Mouse (Mus musculus) mouse trophoblast stem cell (cell line): ENCODE measurements around the gene Plekha5.
"Not testable (repeated sequence)": the region's sequence is repeated elsewhere in the genome, so short reads cannot be mapped to it uniquely, and the experiment has no call there.

Experiments used
- in situ Hi-C, 2 experiments: fragments of 300-500 bp; cut with MseI, MboI; formaldehyde crosslinking; loops; 2 replicates in 1 of 2; 3 replicates in 1 of 2; pipeline ENCODE4 v1.15.1; 2025

Plekha5 gene

GRCm38 (mm10) chr6:140523600-140523999 lies 99.7 kb downstream of the Plekha5 start:
- in situ Hi-C loops, result no loop called here

- in situ Hi-C loops, result no loop called here
These were observed 104.6 kb downstream of the Plekha5 start for GRCm38 (mm10) chr6:140528414-140528813.

DNA sequence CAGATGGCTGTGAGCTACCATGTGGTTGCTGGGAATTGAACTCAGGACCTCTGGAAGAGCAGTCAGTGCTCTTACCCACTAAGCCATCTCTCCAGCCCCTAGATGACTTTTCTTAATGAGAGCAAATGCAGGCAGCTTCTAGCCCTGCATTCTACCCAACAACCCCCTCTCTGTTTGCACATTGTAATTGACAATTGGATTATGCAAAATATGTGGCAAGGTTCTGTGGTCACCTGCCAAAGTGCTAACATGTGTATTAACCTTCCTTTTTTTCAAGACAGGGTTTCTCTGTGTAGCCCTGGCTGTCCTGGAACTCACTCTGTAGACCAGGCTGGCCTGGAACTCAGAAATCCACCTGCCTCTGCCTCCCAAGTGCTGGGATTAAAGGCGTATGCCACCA lies 109.0 kb downstream of the Plekha5 start:
- in situ Hi-C loops, result not testable (repeated sequence)

GRCm38 (mm10) chr6:140533606-140534005 lies 109.8 kb downstream of the Plekha5 start:
- in situ Hi-C loops, result no loop called here

DNA sequence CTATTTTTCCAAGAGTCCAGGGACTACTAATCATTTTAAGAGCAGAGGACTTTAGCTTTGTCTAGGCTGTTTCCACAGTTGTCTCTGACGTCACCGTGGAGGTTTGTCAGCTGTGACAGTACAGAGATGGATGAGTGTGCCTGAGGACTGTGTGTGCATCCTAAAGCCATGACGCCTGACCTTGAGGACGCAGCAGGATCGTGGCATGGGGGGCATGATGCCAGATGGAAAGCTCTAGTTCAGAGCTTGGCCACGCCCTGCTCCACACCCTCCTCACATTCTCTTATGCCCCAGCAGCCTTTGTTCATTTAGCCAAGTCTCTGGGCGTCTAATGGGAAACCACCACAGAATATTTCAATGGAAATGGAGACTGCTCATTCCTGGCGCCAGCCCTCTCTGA lies 111.7 kb downstream of the Plekha5 start:
- in situ Hi-C loops, result no loop called here

DNA sequence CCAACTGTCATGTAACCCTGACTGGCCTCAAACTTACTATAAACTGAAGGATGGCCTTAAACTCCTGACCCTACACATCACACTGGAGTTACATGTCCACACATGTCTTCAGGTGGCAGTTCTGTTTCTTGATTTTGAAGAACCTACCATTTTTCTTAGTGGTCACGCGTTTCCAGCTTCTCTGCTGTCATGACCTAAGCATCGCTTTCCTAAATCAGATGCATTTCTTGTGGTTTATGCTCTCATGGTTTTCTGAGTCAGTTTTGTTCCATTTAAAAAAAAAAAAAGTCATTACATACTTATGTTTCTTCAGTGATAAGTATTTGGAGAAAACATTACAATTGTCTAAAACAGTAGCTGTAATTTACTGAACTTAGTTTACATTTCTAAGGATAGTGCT lies 118.1 kb downstream of the Plekha5 start:
- in situ Hi-C loops, result no loop called here

DNA sequence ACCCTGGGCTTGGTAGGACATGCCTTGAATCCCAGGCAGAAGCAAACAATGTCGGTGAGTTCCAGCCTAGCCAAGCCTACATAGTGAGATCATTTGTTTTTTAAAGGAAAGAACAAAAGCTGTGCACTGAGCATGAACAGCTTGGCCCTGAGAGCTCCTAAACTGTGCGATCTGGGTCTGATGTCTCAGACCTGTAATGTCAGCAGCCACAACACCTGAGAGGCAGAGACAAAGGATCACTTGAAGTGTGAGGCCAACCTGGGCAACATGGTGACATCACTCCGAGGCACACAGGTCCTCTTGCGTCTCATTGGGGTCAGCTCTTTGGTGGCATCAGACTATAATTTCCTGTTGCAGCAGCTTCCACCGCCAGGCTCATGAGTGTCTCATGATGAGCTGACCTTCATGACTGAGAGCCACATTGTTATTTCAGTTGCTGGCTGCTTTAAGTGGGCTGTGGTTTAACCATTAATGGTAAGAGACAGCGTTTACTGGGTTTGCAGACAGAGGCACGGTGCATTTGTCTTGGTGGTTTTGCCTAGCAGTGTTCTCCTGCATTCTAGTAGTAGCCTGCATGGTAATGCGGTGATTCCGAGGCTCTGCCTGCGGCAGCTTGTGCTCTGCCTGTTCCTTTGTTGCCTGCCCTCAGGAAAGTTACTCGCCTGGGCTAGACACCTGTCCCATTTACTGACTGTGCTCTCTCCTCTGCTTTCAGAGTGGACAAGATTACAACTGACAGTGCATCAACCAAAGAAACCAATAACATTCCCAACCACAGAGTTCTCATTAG lies 119.3 kb downstream of the Plekha5 start:
- in situ Hi-C loops, result no loop called here

DNA sequence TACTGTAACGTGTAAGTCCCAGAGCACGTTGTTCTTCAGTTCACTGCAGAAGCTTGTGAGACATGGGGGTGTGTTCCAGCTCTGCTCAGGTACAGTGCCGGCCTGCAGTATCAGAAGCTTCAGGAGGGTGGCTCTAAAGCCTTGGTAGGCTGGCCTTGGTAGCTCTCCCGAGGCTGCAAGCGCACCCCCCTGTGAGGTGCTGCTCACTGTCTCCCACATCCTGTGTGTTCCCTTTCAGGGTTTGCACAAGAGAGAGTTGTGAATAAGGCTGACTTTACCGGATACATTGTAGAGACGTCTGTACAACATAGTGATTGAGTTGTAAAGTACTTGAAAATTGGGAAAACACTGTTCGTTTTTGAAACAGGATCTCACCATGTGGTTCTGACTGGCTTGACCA lies 122.2 kb downstream of the Plekha5 start:
- in situ Hi-C loops, result no loop called here

- in situ Hi-C loops, result no loop called here
These were observed 122.9 kb downstream of the Plekha5 start for GRCm38 (mm10) chr6:140546648-140547201.

- in situ Hi-C loops, result no loop called here
These were observed 123.5 kb downstream of the Plekha5 start for GRCm38 (mm10) chr6:140547203-140547944.

DNA sequence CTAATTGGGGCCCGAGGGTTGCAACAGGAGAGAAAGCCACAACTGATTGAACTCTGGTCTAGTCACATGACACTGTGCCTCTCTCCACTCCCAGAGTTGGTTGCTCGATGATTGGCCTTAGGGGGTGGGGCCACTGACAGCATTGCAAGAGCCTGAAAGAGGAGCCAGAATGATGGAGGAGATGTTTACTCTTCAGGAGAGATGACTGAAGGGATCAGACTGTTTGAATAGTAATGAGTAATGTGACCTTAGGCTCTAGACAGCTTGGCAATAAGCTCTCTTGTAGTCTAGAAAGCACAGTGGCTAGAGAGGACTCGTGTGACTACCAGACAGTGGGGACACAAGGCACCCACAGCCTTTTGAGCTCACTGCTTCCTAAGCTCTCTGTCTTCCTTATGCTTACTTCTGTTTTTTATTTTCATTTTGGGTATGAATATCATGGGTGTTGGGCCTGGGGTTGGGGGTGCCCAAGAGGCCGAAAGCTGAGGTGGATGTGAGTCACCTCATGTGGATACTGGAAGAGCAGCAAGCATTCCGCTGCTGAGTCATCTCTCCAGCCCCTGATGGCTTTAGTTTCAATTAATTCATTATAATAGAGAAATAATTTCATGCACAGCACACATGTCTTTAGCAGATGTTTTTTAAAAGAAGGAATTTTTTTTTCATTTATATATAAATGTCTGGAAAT lies 124.4 kb downstream of the Plekha5 start:
- in situ Hi-C loops, result no loop called here

DNA sequence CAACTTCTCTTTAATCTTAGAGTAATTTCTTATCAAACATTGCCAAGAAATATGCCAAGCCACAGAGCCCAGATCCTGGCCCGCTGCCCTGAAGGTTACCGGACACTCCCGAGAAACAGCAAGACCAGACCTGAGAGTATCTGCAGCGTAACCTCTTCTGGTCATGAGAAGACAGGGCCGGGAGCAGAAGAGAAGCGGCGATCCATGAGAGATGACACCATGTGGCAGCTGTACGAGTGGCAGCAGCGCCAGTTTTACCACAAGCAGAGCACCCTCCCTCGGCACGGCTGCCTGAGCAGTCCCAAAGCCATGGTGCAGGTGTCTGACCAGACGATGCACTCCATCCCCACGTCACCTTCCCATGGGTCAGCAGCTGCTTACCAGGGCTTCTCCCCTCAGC lies 126.9 kb downstream of the Plekha5 start:
- in situ Hi-C loops, result no loop called here

GRCm38 (mm10) chr6:140554261-140554660 lies 130.4 kb downstream of the Plekha5 start:
- in situ Hi-C loops, result no loop called here

DNA sequence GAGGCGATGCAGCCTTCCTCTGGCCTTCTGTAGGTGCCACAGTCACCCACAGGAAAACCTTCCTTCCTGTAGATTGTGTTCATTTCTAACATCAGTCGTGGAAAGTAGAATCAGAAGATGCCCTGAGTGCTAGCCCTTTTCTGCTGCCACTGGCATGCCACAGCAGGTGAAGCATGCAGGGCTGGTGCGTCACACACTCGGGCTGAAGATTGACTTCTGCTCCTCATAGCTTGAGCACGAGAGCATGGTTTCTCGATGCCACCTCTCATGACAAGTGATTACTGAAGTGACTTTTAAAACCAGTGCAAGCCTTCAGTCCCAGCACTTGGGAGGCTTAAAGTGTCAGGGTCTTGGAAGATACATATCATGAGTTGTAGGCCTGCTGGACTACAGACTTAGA lies 135.6 kb downstream of the Plekha5 start:
- in situ Hi-C loops, result no loop called here

DNA sequence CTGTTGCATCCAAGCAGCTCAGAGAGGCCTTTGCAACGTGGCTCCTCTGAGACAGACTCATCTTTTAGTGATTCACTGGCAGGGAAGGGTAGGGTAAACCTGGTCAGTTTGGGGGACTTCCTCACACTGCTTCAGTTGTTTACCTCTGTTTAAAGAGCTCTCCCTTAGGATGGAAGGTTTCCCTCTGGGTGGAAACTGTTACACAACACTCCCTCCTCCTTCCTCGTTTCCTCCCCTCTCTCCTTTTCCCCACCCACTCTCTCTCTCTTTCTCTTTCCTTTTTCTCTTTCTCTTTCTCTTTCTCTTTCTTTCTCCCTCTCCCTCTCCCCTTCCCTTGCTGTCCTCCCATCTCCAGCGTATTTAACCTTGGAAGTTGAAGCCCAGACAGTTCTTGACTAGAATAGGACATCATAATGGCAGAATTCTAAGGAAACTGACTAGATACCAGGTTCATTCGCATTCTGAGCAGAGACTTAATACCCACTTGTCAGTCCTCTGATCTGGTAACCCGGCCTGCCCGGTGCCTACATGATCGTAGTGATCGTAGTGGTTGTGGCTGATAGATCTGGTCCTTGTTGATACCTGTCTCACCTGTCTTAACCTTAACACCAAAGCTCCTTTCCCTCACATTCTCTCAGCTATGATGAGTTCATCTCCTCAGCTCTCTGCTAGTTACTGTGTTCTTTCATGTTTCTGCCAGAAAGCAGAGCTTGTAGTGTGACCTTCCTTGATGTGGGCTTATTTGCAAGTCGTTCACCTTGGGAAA lies 137.5 kb downstream of the Plekha5 start:
- in situ Hi-C loops, result no loop called here

DNA sequence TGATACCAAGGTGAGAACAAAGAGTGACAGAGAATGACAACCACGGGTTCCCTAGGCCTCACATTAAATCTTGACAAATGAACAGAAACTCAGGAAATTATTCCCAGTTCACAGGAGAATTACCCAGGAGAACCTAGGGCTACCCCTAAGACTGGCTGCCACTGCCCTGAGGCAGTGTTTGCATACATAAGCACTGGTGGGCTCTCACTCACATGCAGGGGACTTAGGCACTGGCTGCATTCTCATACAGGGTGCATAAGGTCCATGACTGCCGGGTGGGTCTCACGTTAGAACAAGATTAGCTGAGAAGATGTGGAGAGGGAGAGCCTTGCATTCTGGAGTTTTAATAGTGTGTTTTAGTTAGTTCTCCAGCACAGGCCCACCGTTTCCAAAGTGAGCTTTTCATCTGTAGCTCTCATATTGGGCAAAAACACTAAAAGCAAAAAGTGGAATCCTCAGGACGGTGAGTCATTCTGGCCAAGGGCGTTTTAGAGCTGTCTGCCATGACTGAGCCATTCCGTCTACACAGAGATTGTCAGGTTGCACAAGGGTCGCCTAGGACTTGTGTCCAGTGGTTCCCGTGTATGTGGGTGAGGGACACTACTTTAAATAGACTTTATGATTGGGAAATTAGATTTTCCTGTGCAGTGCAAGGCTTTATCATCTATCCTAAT lies 138.2 kb downstream of the Plekha5 start:
- in situ Hi-C loops, result no loop called here

DNA sequence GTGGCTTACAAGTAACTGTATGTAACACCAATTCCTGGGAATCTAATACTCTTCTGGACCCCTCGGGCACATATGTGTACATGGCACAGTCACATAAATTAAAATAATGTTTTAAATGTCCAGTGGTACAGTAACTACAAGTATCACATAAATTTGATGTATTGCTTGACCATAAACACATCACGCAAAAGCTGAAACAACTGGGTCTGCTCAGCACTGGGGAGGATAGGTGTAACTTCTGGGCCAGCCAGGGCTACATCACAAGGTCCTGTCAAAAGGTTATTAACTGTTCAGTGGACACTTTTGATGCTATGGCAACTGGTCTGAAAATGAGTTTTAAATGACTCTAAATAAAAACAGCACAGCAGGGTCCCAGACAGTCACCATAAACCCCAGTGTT lies 143.3 kb downstream of the Plekha5 start:
- in situ Hi-C loops, result no loop called here

DNA sequence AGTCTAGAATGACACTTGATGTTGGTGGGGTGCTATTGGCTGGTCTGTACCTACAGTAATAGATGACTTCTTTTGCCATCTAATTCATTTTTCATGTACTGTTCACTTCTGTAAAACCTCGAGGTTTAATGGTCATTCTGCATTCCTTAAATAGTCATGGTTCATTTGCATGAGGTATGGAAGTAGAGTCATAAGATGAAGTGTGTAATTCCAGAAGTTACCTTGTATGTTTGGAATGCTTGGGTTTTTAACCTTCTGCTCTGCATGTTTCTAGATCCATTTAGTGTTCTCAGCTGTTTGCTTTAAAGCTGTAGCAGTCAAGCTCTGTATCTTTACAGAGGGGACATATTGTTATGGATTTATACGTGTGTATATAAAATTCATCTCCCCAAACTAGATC lies 144.0 kb downstream of the Plekha5 start:
- in situ Hi-C loops, result no loop called here

DNA sequence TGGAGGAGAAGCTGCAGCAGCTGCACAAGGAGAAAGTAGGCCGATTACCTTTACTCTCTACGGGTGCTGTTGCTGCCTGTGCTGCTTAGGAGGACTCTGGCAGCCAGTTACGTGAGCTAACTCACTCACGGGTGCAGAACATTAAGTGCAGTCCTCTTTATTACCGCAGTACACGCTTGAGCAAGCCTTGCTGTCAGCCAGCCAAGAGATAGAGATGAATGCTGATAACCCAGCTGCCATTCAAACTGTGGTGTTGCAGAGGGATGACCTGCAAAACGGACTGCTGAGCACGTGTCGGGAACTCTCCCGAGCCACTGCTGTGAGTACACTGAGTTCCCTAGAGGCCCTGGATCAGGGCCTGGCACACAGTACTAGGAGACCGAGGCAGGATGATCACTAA lies 146.3 kb downstream of the Plekha5 start:
- in situ Hi-C loops, result no loop called here

GRCm38 (mm10) chr6:140574943-140575342 lies 151.1 kb downstream of the Plekha5 start:
- in situ Hi-C loops, result no loop called here

DNA sequence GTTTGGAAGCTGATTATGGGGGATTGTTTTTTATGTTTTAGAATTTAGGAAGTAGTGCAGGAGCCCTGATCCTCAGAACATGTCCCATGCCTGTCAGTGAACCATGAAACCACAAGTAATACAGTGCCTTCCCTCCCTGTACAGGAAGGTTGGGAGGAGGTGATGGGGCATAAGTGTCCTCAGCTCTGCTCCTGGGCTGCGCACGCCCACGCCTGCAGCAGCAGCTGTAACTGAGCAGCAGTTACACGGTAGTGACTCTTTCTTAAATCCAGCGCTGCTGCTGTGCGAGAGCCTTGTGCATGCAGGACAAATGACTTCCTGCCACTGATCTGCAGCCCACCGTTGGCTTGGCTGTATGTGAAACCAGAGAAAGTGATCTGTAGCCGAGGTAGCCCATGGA lies 152.3 kb downstream of the Plekha5 start:
- in situ Hi-C loops, result no loop called here
